Mouse (Mus musculus): ENCODE results near the gene Phkg1.
"Not testable (repeated sequence)": the region's sequence is repeated elsewhere in the genome, so short reads cannot be mapped to it uniquely, and the experiment has no call there.

Gene Phkg1

DNA sequence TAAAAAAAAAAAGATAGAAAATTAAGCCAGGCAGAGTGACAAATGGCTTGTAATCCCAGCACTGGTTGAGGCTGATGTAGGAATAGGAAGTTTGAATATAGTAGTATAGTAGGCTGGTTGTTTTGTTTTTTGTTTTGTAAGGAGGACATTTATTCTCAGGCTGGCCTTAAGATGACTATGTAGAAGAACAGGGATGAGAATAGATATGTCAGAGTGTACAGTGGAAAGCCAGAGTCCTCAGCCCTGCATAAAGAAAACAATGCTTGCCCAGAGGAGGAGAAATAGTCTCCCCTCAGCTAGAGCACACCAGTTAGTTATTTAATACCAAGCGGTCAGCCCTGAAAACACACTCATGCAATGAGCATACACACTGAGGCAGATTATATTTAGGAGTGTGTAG lies at the start of gene Phkg1:
Gene Phkg1 (minus strand): TSS at position 101 of the 400 bp plus-strand sequence.
- DNase-seq = no peak

DNA sequence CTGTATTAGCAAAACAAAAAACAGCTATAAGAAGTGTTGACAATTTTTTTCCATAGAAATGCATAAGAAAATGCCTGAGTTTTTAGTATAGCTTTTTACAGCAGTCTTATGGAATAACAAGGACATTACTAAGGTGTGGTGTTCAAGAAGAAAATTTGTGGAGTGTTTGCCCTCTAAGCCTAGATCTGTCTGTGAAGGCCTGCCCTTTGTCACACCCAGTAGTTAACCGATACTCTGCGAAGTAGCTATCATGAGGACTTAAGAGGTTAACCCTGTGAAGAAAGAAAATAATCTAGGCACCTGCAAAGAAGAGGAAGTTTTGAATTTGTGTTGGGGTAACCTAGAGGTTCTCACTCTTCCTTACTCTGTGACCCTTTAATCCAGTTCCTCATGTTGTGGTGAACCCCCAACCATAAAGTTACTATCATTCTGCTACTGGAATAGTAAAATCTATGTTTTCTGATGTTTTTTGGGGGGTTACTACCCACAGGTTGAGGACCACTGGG lies 49.2 kb upstream of the Phkg1 start:
- no peak for DNase-seq

DNA sequence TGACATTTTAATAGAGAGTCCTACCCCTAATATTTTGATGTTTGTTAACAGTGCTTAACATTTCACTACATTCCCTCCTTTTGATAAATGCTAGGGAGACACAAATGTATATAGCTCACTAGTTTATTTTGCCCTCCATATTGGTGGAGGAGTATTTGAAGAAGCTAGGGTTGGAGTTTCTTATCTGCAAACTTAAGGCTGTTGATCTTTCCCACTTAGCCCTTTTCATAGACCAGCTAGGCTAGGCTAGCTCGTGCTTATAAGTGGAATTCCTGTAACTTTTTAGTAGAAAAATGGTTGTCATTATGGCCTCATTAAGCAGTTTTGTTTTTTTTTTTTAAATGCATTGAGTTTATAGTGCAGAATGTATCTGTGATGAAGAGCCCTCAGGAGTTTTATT lies 45.1 kb upstream of the Phkg1 start:
- no peak for DNase-seq

DNA sequence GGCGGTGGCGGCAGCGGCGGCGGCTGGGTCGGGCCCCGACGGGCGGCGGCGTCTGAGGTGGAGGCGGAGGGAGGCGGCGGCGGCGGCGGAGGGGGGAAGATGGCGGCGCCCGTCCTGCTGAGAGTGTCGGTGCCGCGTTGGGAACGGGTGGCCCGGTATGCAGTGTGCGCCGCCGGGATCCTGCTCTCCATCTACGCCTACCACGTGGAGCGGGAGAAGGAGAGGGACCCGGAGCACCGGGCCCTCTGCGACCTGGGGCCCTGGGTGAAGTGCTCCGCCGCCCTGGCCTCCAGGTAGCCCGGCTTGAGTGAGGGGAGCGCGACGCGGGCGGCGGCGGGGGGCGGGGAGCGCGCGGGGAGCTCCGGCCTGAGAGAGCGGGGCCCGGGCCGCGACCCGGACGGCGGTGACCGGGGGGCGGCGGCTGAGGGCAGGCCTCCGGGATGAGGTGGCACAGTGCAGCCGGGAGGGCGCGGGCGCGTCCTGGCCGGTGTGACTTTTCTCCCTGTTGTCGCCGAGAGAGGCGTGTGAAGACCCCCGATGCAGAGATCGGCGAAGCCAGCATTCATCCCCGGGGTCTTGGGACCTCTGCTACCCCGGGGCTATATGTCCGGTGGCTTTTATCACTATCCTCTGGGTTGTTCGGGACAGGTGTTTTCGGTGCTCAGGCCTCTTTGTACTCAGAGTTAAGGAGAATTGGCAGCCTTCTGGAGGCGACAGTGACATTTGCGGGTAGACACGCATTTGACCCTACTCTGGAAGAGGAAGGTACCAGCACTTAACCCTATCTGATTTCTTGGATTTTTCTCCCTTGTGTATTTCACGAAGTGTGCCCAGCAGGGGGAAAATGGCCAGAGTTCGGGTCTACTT lies 44.0 kb upstream of the Phkg1 start:
- DNase-seq = peak; percentile 6 to 61

DNA sequence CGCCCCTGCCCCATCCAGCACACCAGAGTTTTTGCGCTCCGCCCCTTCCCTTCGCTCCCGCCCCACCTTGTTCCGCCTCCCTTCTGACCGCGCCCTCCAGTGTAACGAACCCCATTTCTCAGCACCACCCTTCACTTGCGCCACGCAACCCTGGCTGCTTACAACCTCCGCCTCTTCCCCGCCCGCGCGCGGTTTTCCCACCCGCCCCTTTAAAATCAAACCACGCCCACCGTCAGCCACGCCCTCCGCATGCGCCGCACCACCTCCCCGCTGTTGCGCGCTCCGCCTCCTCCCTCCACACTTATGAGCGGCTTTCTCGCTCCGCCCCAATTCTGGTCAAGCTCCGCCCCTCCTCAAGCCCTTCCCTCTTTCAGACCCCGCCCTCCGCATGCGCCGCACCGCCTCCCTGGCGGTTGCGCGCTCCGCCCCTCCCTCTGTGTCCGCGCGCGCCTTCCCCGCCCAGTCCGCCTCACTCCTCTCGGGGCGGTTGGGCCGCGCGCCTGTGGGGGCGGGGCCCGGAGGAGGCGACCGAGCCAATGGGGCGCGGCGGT lies 43.2 kb upstream of the Phkg1 start, which contains the start of gene Vkorc1l1:
Gene Vkorc1l1 (plus strand): TSS at position 476 of the 551 bp plus-strand sequence.
- peak; percentile 99 for DNase-seq

DNA sequence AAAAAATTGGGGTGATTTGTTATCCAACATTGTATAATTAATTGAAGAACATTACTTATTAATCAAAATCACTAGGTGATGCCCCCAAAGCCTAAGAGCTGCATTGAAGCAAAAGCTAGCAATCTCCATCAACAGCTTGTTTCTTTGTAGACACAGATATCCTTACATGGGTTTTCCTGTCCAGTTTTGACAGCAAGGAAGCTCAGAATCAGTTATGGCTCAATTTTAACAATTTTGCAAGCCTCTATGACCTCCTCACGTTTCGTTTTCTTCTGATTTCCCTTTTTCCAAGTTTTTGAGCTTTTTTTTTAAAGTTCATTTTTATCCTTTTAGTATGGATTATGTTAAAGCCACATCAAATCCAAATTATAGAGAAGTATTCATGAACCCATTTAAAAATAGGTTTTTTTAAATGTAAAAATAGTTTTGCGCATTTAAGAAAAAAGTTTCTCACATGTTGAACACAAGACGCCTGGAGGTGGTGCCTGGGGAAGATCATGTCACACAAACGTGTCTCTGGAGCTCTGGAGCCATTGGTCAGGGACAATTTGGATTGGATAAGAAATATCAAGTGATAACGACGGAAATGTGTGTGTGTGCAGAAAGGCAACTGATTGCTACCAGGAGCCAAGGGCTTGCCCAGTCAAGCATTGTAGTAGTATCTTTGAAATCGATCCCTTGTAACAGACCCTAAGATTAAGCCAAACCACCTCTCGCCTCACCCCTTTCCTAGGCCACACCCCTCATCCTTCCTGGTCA lies 42.6 kb upstream of the Phkg1 start:
- DNase-seq = no peak

DNA sequence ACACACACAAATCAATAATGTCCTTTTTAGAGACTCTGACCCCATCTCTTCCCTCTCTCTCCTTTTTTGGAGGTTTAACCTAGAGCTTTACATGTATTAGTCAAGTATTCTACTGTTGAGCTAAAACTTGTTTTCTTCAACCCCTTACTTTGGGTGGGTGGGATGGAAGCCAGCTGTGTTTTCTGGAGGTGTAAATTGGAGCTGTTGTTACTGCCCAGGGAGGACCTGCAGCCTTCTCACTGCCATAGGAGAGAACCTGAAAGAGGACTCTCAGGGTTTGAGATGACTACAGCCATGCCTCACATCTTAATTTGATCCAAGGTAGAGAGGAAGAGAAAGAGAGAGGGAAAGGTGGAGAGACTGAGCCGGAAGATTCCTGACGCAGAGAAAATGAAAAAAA lies 41.9 kb upstream of the Phkg1 start:
- DNase-seq = no peak

DNA sequence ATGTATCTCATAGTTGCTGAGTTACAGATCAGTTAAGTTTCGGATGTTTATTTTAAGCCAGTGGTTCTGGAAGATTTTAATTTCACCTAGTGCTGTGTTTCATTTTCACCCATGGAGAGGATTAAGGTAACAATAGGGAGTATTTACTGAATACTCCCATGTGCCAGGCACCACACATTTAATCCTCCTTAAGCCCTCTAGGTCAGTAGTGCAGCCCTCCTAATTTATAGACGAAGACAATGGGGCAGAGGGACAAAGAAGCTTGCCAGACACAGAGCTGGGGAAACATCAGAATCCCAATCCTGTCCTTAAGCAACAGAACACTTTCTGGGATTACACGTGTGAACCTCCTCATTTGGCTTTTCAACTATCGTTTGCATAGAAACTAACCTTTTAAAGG lies 38.6 kb upstream of the Phkg1 start:
- no peak for DNase-seq

DNA sequence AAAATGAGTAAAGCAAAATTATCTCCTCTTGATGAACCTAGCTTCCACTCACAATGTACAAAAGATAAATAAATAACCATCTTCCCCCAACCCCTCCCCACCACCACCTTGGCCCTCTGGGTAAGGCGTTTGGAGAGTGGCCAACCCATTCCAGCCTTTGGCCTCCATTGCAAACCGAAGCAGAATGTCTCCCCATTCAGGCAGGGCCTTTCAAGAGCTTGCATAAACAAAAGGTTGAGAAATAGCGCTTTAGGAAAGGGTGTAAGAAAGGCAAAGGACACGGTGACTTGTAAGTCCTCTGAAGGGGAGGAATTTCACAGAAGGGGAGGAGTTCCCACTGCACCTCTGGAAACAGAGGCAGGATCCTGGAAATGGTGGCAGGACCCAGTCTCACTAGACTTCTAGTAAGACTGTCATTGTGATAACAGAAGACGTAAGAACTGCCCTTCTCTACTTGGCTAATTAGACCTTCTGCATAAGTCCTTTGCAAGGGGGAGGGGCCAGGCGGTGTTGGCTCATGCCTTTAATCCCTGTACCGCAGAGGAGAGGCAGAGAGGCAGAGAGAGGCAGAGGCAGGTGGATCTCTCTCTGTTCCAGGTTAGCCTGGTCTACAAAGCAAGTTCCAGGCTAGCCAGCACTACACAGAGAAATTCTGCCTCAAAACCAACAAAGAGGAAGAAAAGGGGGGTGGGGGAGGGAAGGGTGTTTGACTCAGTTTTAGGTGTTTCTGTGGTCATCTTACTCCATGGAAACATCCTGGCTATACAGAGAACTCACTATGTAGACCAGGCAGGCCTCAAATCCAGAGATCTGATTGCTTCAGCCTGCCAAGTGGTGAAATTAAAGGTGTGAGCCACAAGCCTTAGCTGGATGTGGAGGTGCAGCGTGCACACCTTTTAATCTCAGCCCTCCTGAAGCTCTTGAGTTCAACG lies 31.8 kb upstream of the Phkg1 start:
- DNase-seq = peak; percentile 80 to 86

DNA sequence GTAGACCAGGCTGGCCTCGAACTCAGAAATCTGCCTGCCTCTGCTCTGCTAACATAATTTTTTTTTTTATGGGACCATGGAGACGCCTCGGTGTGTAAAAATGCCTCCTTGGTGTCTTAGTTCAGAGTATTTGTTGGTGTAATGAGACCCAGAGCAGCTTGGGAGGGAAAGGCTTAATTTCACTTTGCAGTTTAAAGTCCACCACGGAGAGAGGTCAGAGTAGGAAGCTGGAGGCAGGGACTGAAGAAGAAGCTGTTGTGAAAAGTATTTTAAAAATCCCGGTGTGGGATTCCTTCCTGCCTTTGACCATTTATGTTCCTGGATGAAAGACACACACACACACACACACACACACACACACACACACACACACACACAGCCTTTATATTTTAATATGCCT lies 27.6 kb upstream of the Phkg1 start:
- peak; percentile 23 to 51 for DNase-seq

DNA sequence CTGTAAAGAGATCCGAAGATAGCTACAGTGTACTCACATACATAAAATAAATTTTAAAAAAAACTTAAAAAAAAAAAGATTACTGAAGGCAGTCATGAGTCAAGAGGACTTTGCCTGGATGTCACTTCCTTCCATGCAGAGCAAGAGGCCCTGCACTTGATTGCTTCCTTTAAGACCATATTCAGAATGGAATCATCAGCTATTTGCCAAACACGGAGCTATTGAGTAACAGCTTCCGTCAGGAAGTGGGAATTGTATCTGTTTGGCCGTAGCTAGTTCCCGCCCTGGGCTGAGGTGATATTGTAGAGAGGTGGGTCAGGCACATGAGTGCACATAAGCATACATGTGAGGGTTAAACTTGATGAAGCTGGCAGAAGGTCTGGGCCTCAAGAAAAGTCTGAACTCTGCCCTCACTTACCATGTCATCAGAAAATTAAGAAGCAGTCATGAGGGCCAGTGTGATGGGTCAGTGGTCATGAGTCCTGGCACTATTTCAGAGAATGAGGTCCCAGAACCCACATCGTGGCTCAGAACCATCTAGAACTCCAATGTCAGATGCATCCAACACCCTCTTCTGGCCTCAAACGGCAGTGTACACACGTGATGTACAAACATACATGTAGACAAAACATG lies 26.6 kb upstream of the Phkg1 start:
- peak; percentile 36 to 65 for DNase-seq

DNA sequence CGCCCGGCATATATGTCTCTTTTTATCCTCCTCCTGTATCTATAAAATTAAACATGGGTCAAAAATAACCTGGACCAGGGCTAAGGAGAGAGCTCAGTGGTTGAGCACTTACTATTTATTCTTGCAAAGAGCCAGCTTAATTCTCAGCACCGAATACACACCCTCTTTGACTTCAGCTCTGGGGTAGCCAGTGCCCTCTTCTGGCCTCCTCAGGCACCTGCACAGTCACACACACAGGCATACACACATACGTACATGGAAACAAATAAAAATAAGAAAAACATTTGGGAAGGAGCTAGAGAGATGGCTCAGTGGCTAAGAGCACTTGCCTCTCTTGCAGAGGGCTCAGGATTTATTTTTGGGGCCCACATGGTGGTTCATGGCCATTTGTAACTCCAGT lies 23.6 kb upstream of the Phkg1 start:
- DNase-seq = no peak

DNA sequence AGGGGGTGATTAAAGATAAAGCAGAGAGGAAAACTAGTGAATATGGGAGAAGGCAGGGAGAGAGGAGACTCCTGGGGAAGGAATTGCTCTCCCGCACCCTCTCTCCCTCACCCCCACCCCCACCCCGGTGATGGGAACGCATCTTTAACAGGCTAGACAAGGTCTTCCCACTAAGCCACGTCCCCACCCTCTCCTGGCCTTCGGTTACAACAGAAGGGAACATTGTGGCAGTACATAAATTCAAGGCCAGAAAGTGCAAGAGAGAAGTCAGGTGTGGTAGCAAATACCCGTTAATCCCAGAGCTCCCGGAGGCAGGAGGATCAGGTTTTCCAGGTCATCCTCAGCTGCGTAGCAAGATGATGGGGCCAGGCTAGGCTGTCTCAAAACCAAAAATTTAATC lies 21.0 kb upstream of the Phkg1 start:
- DNase-seq = no peak

DNA sequence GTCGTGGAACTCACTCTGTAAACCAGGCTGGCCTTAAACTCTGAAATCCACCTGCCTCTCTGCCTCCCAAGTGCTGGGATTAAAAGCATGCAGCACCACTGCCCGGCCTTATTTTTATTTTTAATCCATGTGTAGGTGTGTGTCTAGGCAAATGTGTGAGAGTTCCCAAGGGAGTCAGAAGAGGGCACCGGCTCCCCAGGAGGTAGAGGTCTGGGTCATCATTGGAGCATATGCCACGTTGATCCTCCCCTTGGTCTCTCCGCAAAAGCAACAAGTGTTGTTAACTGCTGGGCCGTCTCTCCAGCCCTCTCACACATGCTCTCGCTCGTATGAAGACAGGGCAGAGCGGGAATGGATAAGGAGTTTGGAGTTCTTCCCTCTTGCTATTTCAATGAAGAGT lies 20.4 kb upstream of the Phkg1 start:
- peak in 1 of 2 experiments; percentile 17 for DNase-seq

DNA sequence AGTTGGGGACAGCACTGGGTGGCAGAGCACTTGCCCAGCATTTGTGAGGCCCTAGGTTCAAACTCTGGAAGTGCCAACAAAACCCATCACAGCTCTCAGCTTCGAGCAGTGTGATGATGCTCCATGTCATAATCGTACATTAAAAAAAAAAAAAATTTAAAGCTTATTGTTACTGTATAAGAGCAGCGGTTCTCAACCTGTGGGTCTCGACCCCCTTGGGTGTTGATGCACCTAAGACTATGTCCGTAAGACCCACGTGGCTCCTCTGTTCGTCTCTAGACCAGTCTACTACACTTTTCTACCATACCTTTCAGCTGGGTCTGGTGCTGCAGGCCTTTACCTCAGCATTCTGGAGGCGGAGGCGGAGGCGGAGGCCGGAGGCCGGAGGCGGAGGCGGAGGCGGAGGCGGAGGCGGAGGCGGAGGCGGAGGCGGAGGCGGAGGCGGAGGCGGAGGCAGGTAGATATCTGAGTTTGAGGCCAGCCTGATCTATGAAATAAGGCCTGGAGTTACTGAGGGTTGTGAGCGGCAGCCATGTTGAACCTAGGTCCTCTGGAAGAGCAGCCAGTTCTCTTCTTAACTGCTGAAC lies 19.8 kb upstream of the Phkg1 start:
- no peak for DNase-seq

DNA sequence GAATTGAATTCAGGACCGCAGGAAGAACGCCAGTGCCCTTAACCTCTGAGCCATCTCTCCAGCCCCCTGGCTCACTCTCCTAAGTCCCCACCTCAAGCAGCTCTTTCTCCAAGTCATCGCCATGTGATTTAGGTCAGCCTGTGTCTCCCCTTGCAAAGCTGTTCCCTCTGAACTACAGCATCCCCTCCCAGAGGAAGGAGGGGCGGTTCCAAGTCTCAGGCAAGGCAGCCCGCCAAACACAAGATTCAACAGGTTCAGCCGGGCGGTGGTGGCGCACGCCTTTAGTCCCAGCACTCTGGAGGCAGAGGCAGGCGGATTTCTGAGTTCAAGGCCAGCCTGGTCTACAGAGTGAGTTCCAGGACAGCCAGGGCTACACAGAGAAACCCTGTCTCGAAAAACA lies 17.1 kb upstream of the Phkg1 start:
- DNase-seq = not testable (repeated sequence)

DNA sequence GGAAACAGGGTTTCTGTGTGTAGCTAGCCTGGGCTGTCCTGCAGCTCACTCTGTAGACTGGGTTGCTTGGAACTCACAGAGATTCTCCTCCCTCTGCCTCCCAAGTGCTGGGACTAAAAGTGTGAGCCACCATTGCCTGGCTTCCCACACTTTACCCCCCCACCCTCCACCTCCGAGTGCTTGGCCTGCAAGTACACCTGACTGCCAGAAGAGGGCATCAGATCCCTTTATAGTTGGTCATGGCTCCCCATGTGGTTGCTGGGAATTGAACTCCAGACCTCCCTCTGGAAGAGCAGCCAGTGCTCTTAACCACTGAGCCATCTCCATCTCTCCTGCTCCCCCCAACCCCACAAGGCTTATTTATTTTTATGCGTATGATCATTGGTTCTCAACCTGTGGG lies 15.7 kb upstream of the Phkg1 start:
- DNase-seq = peak; percentile 29 to 40

DNA sequence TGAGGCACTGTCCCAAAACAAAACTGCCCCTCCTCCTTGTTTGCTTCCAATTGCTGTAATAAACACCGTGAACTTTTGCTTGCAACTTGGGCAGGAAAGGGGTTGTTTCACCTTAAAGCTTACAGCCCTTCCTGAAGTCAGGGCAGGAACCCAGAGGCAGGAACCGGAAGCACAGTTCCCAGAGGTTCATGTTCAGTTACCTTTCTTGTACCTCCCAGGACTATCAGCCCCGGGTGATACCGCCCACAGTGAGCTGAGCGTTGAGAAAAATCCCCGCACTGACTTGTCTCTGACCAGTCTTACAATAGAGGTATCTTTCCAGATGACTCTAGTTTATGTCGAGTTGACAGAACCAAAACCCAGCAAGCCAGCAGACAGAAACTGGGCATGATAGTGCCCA lies 11.2 kb upstream of the Phkg1 start:
- no peak for DNase-seq

DNA sequence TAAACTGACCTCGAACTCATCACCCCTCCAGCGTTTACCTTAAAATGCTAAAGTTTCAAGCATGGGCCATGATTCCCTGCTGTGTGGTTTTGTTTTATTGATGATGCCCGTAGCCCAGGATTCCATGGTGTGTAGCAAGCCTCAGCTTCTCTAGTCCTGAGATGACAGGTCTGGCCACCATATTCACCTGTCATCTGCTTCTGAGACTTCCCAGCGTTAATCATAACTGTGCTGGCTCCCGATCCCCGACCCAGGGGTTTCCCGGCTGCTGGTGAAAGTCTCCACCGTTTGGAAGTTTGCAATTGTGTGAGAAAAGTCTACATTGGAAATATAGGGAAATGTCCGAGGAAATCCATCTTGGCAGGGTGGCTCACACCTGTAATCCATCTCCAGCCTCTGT lies 10.8 kb upstream of the Phkg1 start:
- no peak for DNase-seq

DNA sequence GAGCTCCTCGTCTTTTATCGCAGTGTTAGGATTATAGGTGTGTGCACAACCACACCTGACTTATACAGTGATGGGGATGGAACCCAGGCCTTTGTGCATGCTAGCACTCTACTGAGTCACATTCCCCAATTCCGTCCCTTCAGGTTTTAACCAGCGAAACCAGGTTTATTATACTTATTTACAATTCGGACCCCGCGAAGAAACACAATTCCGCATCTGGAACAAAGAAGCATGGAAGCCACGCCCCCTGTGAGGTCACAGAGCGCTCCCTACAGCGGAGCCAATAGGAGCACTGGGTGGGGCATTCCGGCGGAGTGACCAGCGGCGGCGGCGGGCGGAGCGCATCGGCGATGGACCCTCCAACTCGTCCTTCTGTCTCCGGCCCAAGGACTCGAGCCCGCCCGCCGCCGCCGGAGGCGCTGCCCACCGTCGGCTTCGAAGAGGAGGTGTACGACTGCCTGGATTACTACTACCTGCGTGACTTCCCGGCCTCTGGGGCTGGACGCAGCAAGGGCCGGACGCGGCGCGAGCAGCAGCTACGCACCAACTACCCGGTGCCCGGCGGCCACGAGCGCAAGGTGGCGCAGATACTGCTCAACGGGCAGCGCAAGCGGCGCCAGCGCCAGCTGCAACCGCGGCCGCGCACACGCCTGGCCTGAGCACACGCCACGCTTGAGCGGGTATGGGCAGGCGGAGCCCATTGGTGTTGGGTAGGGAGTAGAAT lies 10.1 kb upstream of the Phkg1 start, which contains the start of gene Nupr1l:
Gene Nupr1l (plus strand): TSS at position 299 of the 724 bp plus-strand sequence.
- peak; percentile 96 to 97 for DNase-seq

DNA sequence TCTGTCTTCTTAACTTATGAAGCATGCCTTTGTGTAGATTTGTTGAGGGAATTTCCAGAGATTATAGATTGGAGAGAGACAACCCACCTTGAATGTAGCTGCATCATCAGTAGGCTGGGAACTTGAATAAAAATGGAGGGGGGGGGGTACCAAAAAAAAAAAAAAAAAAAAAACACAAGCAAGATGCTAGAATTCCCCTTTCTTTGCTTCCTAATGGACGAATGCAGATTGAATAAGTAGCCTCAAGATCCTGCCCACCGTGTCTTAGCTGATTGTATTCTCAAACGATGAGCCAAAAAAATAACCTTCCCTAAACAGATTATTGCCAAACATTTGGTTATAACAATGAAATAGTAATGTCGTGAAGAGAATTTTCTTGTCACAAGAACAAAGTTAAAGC lies 9.4 kb upstream of the Phkg1 start:
- no peak for DNase-seq

Measured in kidney, postnatal 25 days (tissue).